Mouse (Mus musculus): Measurements from ENCODE around the gene Sst. TPM values are rescaled to one million over a fixed set of nuclear protein-coding genes. Genes with fewer than 3 reads are reported as not detected.
"Not testable (repeated sequence)": the region's sequence is repeated elsewhere in the genome, so short reads cannot be mapped to it uniquely, and the experiment has no call there.

Gene Sst
- polyA plus RNA-seq (2017; shearing (Covaris generic)): not detected

GRCm38 (mm10) chr16:23890636-23891035, at the start of gene Sst:
TSS of gene Sst (minus strand) at chr16:23890958.
- no peak for ATAC-seq

GRCm38 (mm10) chr16:23934397-23934796, 43.6 kb upstream of the Sst start:
- no peak for ATAC-seq

GRCm38 (mm10) chr16:23932294-23932693, 41.5 kb upstream of the Sst start, which contains the start of gene Rtp2:
TSS of gene Rtp2 (minus strand) at chr16:23932394.
- no peak for ATAC-seq

GRCm38 (mm10) chr16:23931275-23931674, 40.5 kb upstream of the Sst start:
- no peak for ATAC-seq

- no peak for ATAC-seq
Measured at GRCm38 (mm10) chr16:23930426-23931073, 39.8 kb upstream of the Sst start.

GRCm38 (mm10) chr16:23927301-23928114, 36.8 kb upstream of the Sst start:
- no peak for ATAC-seq

GRCm38 (mm10) chr16:23922906-23923305, 32.1 kb upstream of the Sst start:
- no peak for ATAC-seq

- ATAC-seq: no peak
Measured at GRCm38 (mm10) chr16:23921697-23922096, 30.9 kb upstream of the Sst start.

- ATAC-seq: no peak
Measured at GRCm38 (mm10) chr16:23919418-23919817, 28.7 kb upstream of the Sst start.

- no peak for ATAC-seq
Measured at GRCm38 (mm10) chr16:23913401-23913800, 22.6 kb upstream of the Sst start.

GRCm38 (mm10) chr16:23912741-23913140, 22.0 kb upstream of the Sst start:
- no peak for ATAC-seq

- not testable (repeated sequence) for ATAC-seq
Measured at GRCm38 (mm10) chr16:23909015-23909354, 18.2 kb upstream of the Sst start.

GRCm38 (mm10) chr16:23908076-23909014, 17.6 kb upstream of the Sst start:
- not testable (repeated sequence) for ATAC-seq

GRCm38 (mm10) chr16:23906586-23906985, 15.8 kb upstream of the Sst start:
- ATAC-seq: not testable (repeated sequence)

- ATAC-seq: no peak
Measured at GRCm38 (mm10) chr16:23901411-23901810, 10.7 kb upstream of the Sst start.

- ATAC-seq: no peak
Measured at GRCm38 (mm10) chr16:23900061-23900460, 9.3 kb upstream of the Sst start.

GRCm38 (mm10) chr16:23898840-23899239, 8.1 kb upstream of the Sst start:
- peak; percentile 49 for ATAC-seq

GRCm38 (mm10) chr16:23897984-23898586, 7.3 kb upstream of the Sst start:
- ATAC-seq: peak; percentile 66

- ATAC-seq: no peak
Measured at GRCm38 (mm10) chr16:23897486-23897885, 6.7 kb upstream of the Sst start.

- no peak for ATAC-seq
Measured at GRCm38 (mm10) chr16:23895135-23895534, 4.4 kb upstream of the Sst start.

GRCm38 (mm10) chr16:23890151-23890550, 607 bp downstream of the Sst start:
- ATAC-seq: no peak

- no peak for ATAC-seq
Measured at GRCm38 (mm10) chr16:23887910-23888579, 2.7 kb downstream of the Sst start.

Measured in activated CD4-positive, CD25-positive, alpha-beta regulatory T cell, adult 4 months (primary cell).